Mouse (Mus musculus): ENCODE results near the gene Gpr143. TPM values are rescaled to one million over a fixed set of nuclear protein-coding genes. Genes with fewer than 3 reads are reported as not detected.

The Gpr143 gene
- polyA plus RNA-seq, 1 experiment: not detected

- TF ChIP-seq TAL1 (IDR thresholded peaks at IDR 0.05; ENCODE audit: low read length) (no peak), GATA1 (IDR thresholded peaks at IDR 0.05; ENCODE audit: low read length) (no peak)
- Histone ChIP-seq H3K9me3 (ENCODE audit: control insufficient read depth, low read length) (peaks cover 10% of the 10 kb centered on the region), H3K4me1 (ENCODE audit: control insufficient read depth) (no peaks in the 10 kb centered on the region)
Measured at GRCm38 (mm10) chrX:152855076-152855772, 73.5 kb downstream of the Gpr143 start.

More at GRCm38 (mm10) chrX:152855076-152855772, 73.5 kb downstream of the Gpr143 start:
- no peaks in the 10 kb centered on the region for H3K36me3 ChIP-seq (ENCODE audit: control insufficient read depth)
- H3K27me3 ChIP-seq (ENCODE audit: control insufficient read depth): no peaks in the 10 kb centered on the region; the same call in 1 of the 2 replicates
- H3K4me3 ChIP-seq (replicated peaks): no peak overlapping the region

Other genes starting within 250 kb of the Gpr143 start
- not detected in 2 replicates for gene Cldn34a, start 218.6 kb upstream of the Gpr143 start, polyA plus RNA-seq (2012)
- not detected in 2 replicates for gene Shroom2, start 12.5 kb upstream of the Gpr143 start, polyA plus RNA-seq (2012)
- gene Usp51, start 224.5 kb downstream of the Gpr143 start, polyA plus RNA-seq (2012): 0.02 TPM in 1 of 2 replicates, not detected in the other